Mouse (Mus musculus): ENCODE measurements at regions not wholly inside any gene's neighbourhood (a gene's known extent, or its start where the extent isn't known, plus 50 kb on each side); places are given as distances from the start of the nearest gene placed in this dataset.

DNA sequence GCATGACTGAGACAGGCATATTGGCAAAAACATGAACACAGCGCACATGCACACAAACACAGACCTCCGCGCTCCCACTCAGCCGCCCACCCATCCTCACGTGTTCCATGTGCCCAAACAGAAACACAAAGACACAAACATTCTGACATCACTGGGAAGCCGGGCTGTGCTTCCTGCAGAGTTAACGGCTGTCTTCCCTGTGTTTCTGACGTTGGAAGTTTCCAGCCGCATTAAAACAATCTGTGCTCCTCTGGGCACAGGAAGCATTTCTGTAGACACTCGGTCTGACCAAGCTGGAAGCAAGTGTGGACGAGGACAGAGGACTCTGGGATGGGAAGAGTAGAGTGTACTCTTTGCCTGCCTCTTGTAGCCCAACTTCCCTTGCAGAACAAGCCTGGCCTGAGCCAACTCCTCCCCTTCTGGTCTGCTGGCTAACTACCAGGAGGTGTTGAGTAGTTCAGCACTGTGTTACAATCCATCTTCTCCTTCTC lies 296.2 kb upstream of the Zfp703 start:
- DNase-seq (ENCODE audit: low read depth, low spot score), result peak; percentile 40

DNA sequence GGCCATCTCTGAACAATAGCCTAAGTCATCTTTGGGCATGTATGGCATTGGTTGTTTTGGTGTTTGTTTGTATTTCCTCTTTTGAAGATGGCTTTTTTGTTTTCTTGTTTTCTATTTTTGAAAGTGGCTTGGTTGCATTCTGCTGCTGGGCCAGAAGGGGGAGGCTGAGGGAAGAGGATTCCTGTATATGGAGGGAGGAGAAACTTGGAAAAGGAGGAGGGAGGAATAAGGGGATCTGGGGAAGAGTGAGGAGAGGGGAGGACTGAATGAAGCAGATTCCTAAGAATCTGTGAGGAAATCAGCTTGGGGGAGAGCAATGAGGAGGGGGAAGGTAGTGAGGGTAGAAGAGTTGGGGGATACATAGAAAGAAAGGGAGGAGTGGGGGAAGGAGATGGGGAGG lies 290.0 kb upstream of the Zfp703 start:
- DNase-seq (ENCODE audit: low read depth, low spot score), result no peak

DNA sequence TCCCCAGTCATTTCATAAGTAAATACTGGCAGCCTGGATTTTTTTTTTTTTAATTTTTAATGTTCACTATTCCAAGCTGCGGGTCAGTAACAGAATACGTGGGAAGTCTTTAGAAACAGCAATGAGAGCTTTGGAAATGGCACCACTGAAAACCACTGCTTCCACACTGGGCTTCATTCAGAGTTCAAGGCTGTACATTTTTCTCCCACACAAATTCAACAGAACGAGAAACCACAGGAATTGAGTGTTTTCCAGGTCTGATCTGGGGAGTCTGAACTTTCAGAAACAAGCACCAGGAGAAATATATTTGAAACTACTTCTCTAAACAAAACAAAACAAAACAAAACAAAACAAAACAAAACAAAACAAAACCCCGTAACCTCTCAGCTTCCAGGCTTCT lies 289.1 kb upstream of the Zfp703 start:
- no peak for DNase-seq (ENCODE audit: low read depth, low spot score)

DNA sequence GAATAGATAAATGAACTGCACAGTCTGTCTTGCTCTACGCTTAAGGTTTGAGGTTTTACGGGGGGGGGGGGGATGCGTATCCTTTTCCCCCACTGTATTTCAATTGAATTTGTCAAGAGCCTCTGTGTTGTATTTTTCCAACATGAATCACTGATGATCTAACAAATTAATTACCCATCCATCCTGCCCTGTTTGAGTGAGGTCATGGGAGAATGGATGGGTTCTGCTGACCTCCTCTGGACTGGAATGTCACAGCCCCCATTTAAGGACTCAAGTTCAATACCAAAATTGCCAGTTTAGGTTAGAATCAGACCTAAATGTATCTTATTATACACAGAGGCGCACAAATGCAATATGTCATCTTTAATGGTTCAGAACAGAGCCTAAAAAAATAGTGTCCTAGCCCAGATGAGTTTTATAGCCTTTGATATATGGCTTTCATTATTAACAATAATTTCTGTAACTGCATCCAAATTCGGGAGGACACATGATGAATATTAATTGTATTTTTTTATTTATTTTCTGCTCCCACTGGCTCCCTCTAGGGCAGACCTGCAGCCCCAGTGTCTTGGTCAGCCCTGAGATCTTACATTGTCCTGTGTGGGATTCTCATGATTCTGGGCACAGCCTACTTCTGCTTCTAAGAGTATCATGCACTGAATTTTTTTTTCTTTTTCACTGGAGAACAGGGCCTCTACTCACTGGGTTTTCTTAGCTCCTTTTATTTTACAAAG lies 288.2 kb upstream of the Zfp703 start:
- no peak for DNase-seq (ENCODE audit: low read depth, low spot score)

DNA sequence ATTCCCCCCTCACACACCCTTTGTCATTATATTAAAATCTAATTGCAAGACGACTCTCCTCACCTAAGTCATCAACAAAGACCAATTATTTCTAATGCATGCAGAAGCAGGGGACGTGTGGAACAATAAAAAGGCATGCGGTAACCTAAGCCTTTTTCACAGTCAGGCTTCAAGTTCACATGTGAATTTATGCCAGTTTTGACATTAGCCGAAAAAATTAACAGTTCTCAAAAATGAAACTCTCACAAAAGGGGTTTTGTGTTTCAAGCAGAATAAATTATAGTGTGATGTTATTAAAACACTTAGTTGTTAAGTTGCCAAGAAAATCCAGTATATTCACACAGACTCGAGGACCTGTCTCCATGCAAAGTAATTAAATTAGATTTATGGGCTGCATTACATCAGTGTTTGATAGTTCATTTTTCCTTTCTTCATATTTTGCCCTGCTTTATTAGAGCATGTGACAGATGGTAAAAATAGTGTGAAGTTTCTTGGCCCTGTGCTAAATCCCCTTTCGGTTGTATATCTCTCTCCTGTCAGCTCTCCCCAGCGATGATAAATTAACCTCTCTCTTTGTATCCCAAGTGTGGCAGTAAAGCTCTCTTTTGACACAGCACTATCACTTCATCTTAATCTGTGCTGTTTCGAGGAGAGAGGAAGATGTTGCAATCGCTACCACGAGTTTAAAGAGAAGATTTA lies 287.5 kb upstream of the Zfp703 start:
- no peak for DNase-seq (ENCODE audit: low read depth, low spot score)

DNA sequence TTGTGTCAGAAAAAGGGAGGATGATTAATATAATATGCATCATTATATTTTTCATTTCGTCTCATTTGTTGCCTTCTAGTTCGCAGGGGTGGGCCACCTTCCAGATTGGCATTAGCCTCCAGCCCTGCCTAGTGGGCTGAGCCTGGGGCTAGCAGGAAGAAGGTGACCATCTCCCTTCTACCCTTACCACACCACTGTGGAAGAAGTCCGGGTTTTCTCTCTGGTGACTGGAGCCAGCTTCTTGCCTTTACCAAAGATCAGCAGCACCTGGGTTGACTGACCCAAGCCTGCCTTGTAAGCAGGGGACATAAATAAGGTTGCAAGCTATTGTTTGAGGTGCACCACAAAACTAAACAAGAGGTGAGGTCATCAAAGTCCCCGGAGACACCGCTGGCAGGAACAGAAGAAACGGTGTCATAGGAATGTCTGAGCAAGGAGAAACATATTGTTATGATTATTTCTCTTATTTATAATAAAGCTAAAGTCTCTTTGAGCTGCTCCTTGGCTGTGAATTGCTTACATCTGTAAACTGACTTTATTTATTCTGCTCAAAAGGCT lies 286.9 kb upstream of the Zfp703 start:
- no peak for DNase-seq (ENCODE audit: low read depth, low spot score)

DNA sequence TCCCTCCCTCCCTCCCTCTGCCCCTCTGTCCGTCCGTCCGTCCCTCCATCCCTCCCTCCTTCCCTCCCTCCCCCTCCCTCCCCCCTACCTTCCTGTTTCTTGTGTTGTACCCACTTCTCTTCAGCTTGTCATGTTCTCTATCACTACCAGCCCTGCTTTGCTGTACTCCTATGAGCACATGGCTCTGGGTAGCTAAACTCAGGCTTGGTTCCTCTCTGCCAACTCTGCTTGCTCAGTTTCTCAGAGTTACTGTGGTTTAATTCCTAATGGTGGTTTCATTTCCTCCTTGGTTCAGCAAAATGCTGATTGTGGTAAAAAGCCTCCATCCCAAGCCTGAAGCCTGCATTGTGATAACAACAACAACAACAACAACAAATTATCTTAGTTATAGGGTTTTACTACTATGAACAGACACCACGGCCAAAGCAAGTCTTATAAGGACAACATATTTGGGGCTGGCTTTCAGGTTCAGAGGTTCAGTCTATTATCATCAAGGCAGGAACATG lies 279.5 kb upstream of the Zfp703 start:
- DNase-seq (ENCODE audit: low read depth, low spot score), result no peak

DNA sequence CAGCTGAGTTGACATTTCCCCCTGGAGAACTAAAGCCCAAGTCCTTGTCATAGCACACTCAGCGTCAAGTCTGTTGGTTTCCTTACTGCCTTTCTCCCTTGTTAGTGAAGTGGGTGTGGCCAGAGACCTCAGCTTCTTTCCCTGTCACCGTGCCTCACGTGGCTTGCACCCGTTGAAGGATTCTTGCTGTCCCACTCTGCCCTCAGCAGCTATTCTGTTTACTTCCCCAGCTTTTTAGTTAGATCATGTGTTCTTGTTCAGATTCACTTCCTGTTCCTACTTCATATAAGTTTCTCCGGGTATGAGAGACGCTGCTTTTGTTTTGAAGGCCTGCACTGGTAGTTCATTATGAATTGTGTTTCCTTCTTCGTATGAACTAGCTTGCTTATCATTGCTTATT lies 278.5 kb upstream of the Zfp703 start:
- no peak for DNase-seq (ENCODE audit: low read depth, low spot score)

DNA sequence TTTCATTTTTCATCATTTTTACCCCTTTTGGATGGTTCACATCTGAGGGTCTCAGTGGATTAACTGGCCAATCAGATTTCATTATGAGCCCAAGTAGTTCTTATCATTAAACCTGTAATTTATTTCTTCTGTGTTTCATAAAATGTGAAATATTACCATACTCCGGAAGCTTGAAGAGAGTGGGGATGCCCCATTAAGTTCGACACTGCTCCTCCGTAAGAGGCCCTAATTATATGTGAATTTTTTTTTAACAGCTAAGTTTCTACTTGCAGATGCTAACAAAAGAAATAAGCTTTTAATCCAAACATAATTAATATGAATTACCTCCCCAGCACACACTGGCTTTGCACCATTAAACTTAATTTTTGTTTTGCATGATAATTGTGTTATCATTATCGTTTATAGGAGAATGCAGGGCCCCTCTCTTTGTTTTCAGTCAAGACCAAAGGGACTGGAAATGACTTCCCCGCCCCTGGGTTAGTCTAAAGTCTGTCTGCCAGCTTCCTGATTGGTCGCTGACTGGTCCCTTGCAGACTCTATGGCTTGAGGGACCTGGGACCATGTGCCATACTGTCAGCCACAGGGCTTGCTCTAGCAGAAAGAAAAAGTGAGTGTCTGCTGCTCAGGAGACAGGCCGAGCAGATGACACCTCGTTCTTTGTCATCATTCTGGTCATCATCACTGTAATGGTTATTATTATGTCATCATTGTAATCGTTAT lies 270.9 kb upstream of the Zfp703 start:
- DNase-seq (ENCODE audit: low read depth, low spot score), result no peak

DNA sequence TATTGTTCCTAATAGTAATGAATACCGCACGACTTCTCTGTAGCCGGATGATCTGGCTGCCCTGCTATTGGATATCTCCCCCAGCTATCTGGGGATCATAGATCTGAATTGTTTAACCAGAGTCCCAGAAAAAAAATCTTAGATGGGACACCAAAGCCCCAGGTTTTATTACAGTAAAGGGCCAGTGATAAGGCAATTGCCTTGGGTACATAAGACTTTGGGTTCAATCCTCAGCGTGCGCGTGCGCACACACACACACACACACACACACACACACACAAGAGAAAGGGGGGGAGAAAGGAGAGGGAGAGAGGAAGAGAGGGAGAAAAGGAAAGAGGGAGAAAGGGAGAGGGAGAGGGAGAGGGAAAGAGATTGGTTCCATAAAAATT lies 270.4 kb upstream of the Zfp703 start:
- no peak for DNase-seq (ENCODE audit: low read depth, low spot score)

DNA sequence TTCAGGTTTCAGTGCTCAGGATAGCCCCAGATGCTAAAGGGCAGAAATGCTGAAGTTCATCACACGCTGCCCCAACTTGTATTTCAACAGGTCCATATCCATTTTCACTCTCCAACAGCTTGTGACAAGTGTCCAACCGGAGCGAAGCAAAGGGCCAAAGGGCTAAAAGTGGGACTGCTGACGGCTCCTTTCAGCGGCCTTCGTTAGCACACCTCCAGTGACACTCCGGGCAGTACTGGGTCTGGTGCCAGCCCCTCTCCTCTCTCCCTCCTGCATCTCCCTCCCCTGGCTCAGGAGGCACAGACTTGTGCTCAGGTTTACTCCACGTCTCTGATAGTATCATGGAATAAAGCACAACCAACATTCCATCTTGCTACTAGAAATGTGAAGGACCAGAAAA lies 263.3 kb upstream of the Zfp703 start:
- DNase-seq (ENCODE audit: low read depth, low spot score), result no peak

DNA sequence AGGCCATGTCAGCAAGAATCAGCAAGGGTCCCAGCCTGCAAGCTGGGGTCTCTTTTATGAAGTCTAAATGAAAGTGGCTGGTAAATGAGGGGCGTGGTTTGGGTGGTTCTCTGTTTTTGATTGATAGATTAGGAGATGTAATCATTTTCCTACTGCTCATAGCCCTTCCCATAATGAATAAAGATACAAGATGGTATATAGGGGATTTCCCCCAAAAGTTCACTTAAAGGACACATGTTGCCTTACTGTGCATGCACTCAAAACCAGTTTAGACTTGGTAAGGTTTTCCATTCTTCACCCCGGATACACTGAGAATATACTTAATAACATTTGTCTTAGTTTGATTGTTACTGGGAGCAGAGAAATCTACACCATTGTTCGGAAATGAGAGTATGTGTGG lies 262.4 kb upstream of the Zfp703 start:
- DNase-seq (ENCODE audit: low read depth, low spot score), result no peak

DNA sequence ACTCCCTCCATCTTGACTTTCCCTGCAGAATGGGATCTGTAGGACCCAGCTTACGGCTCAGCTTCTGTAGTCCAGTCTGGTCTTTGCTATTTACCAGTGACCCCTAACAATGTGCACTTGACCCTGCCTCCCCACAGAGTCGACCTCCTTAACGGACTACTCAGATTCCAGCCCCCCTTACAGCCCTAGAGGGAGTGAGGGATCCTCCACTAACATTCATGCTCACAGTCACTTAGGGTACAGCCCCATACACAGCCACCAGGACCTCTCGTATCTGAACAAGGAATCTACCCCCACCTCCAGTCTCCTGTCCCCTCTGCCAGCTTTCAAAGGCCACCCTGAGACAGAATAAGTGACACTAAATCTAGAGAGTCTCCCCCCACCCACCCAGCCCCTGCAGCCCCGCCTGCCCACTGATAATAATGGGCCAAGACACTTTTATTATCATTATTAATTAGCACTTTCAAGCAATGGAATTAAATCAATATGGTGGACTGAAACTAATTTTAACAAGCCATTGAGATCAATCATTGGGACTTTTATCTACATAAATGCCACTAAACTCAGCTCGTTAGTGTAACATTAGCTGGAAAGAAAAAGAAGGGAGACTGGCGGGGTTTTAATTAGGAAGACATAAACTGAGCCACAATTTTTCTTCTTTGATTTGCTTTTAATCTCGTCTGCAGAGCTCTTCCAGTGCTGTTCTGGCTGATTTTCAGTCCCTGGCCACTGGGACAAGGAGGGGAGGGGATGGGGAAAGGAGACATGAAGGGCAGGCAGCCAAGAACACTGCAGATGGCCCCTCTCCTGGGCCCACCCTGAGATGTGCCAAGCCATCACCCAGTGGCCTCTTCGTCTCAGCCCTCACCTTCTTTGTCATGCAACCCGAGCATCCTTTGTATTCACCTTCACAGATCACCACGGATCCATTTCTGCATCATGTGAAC lies 258.4 kb upstream of the Zfp703 start:
- DNase-seq (ENCODE audit: low read depth, low spot score), result no peak

DNA sequence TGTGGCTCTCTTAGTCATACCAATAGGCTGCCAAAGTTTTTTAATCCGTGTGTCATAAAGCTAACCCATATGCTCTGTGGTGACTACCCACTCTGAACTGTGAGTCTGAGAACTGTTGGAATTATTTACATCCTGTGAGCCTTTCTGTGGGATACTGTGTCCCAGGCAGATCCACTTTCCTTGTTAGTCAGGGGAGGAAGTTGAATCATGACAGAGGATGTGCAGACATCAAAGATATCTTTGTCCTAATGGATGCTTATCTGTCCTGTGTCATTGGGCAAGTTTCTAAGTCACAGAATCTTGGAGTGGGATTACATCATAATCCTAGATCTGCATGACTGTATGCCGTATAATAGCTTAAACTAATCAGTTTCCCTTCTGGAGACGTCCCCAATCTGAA lies 254.4 kb upstream of the Zfp703 start:
- DNase-seq (ENCODE audit: low read depth, low spot score), result peak; percentile 24

DNA sequence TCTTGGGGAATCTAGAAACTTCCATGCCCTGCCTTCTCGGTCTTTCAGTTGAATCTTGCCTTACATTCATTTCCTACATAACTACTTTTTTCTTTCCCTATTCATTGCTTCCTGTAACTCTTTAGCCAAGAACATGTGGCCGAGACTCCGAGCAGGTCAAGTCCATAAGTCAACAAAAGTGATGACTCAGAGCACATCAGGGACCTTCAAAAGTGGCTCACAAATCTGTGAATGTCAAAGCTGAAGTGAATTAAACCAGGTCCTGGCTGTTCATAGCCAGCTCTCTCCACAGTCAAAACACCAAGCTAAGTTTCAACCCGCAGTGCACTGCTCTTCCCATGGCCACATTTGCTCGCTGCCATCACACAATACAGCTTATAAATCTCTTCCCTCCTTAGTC lies 252.5 kb upstream of the Zfp703 start:
- DNase-seq (ENCODE audit: low read depth, low spot score), result no peak

DNA sequence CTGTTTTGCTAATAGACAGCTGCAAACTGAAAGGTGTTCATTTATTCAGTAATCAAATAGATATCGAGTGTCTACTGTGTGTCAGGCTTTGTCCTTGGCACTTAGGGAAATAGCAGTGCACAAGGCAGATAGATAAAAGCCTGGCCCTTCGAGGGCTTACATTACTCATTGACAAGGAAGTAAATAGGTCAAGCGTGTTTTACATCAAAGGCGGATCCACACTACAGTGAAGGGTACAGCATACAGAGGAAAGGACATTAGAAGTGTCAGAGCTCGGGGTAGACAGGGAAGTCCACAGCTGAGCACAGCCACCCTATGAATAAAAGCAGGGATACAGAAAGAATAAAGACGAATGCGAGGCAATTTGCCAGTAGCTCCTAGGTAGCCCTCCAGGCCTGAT lies 251.6 kb upstream of the Zfp703 start:
- DNase-seq (ENCODE audit: low read depth, low spot score), result no peak

DNA sequence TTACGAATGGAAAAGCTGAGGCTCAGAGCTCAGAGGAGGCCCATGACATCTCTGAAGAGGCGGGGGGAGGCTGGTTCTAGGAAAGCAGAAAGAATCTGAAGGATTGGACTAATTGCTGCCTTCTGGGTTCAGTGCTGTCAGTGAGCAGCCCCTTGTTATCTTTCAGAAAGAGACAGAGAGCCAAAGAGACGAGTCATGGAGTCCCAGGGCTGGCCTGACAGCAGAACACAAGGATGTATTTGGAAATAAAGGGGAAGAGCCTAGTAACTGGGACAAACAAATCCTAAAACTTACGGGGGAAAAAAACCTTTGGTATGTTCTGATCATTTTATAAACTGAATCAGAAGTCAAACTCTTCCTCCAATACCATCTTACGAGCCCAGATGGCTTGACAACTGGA lies 247.8 kb upstream of the Zfp703 start:
- DNase-seq (ENCODE audit: low read depth, low spot score), result no peak

DNA sequence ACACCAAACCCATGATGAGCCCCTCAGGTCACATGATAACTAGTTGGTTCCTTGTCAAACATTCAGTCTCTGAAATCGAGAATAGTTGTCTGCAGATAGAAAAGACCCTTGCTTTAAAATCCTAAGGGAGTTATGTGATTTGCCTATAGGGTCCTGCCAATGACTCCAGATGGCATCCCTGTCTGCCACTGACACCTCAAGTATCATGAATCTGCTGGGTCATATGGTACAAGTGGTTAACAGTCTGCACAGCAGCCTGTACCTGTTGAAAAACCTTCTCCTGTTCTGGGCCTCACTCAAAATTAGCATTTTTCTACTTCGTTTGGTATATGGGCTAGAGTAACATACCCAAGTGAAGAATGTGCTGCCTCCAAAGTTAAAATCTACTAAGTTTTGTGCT lies 246.0 kb upstream of the Zfp703 start:
- no peak for DNase-seq (ENCODE audit: low read depth, low spot score)

DNA sequence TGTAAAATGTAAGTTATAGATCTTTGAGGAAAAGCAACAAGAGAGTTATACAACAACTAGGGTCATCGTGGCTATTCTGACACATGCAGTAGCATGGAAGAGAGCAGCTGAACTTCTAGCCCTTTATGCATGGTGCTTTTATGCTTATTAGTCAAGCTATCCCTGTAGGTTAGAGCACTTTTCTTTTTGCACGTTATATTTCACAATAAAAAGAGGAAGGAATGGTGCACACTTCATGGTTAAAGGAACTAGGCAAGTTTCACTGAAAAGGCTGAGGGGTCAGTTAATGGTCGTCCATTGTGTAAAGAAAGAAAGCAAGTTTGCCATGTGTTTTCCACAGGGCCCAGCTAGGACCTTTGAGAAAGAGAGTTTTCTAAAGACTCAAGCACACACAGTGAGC lies 232.7 kb upstream of the Zfp703 start:
- DNase-seq (ENCODE audit: low read depth, low spot score), result no peak

DNA sequence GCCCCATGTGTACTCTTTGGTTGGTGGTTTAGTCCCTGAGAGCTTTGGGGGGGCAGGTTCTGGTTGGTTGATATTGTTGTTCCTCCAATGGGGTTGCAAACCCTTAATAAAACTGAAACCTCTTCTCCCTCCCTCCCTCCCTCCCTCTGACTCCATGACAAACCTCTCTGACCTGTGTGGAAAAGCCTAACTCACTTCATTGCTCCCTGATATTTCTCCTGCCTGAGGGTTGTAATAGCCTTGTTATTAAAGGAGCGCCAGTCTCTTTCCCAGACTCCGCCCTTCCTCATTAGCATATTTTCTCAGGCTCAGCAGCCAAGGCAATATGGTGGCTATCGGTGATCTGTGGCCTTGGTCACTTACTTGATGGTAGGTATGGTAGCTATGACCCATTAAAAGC lies 230.3 kb upstream of the Zfp703 start:
- DNase-seq (ENCODE audit: low read depth, low spot score), result no peak

Data from telencephalon, adult 2 months (tissue).